Mouse (Mus musculus) bone marrow, adult 2 months (tissue): Measurements from ENCODE around the gene Agap2.

Experiments used
- CTCF ChIP-seq: fragments of 200-500 bp; IDR thresholded peaks from 2 replicates; pipeline ENCODE4 v1.5.1; 2011; ENCODE audit warnings: low read length, control low read depth; ENCODE audit not compliant: control insufficient read depth, insufficient read depth
- POLR2A ChIP-seq: fragments of 200-500 bp; IDR thresholded peaks from 2 replicates; pipeline ENCODE4 v1.6.1; 2011; ENCODE audit warnings: low read depth, mild to moderate bottlenecking, control low read depth, low read length, borderline replicate concordance; ENCODE audit not compliant: control insufficient read depth

DNA sequence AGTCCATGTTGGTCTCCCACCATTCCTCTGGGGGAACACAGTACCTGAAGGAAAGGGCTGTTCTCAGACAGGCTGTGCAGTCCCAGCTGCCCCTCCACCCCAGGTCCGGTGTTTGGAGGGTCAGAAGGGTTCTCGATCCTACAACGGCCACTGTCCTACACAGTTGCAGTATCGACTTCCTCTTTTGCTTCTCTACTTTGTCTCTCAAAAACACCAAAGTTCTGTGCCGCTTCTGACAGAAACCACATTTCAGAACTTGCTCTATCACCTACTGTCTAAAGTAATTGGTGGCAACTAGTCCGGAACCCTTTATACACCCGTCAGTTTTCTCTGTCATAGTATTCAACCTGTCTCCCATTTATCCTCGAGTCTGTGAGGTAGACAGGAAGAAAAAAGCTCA is 19.7 kb upstream of the Agap2 start:
- no peak for TF ChIP-seq CTCF
- TF ChIP-seq POLR2A = no peak
